Mouse (Mus musculus): ENCODE results near the gene Hist1h3b. TPM values are rescaled to one million over a fixed set of nuclear protein-coding genes. Genes with fewer than 3 reads are reported as not detected.

Hist1h3b gene
- polyA plus RNA-seq, 1 experiment from 2014 or later, result 2.3 TPM

- no peak overlapping the region for H3K9ac ChIP-seq
- peak overlapping the region; percentile 6; the same call in 1 of the 2 replicates for H3K4me3 ChIP-seq
- no peaks in the 10 kb centered on the region for H3K9me3 ChIP-seq
- peaks cover 4% of the 10 kb centered on the region for H3K4me1 ChIP-seq (replicated peaks)
- peak overlapping the region; percentile 47 for H3K4me2 ChIP-seq
- WGBS, result 27% methylated on average over 21 of the region's 21 CpGs
- no peaks in the 10 kb centered on the region for H3K27me3 ChIP-seq
- no peak overlapping the region for H3K27ac ChIP-seq (replicated peaks)
- no peaks in the 10 kb centered on the region for H3K36me3 ChIP-seq
- ATAC-seq (ENCODE audit: low read depth), result peak; percentile 92
Observed at GRCm38 (mm10) chr13:23772561-23773313, 20.7 kb downstream of the Hist1h3b start.

GRCm38 (mm10) chr13:23778339-23778738 is 26.3 kb downstream of the Hist1h3b start:
- Histone ChIP-seq H3K4me1 (replicated peaks) (no peaks in the 10 kb centered on the region), H3K27me3 (no peaks in the 10 kb centered on the region), H3K4me2 (no peak overlapping the region), H3K27ac (replicated peaks) (no peak overlapping the region), H3K36me3 (no peaks in the 10 kb centered on the region), H3K9ac (no peak overlapping the region), H3K4me3 (no peak overlapping the region), H3K9me3 (no peaks in the 10 kb centered on the region)
- WGBS, result 92% methylated on average over 7 of the region's 7 CpGs
- ATAC-seq (ENCODE audit: low read depth), result no peak

GRCm38 (mm10) chr13:23779025-23779424 is 27.0 kb downstream of the Hist1h3b start:
- Histone ChIP-seq H3K4me2 (no peak overlapping the region), H3K4me3 (no peak overlapping the region), H3K27me3 (no peaks in the 10 kb centered on the region), H3K36me3 (no peaks in the 10 kb centered on the region), H3K9me3 (no peaks in the 10 kb centered on the region), H3K9ac (no peak overlapping the region), H3K27ac (replicated peaks) (no peak overlapping the region), H3K4me1 (replicated peaks) (no peaks in the 10 kb centered on the region)
- 82% methylated on average over 4 of the region's 4 CpGs for WGBS
- ATAC-seq (ENCODE audit: low read depth), result no peak

GRCm38 (mm10) chr13:23792520-23792919 is 40.5 kb downstream of the Hist1h3b start:
- no peak overlapping the region for H3K4me3 ChIP-seq
- H3K4me2 ChIP-seq, result no peak overlapping the region
- 47% methylated on average over 2 of the region's 2 CpGs for WGBS
- H3K27ac ChIP-seq (replicated peaks), result no peak overlapping the region
- ATAC-seq (ENCODE audit: low read depth), result no peak
- no peaks in the 10 kb centered on the region for H3K4me1 ChIP-seq (replicated peaks)
- H3K27me3 ChIP-seq, result no peaks in the 10 kb centered on the region
- no peak overlapping the region for H3K9ac ChIP-seq
- no peaks in the 10 kb centered on the region for H3K36me3 ChIP-seq
- no peaks in the 10 kb centered on the region for H3K9me3 ChIP-seq

GRCm38 (mm10) chr13:23799405-23799804 is 47.3 kb downstream of the Hist1h3b start:
- no peak overlapping the region for H3K4me3 ChIP-seq
- no peaks in the 10 kb centered on the region for H3K9me3 ChIP-seq
- no peak overlapping the region for H3K4me2 ChIP-seq
- H3K27ac ChIP-seq (replicated peaks), result no peak overlapping the region
- H3K36me3 ChIP-seq, result no peaks in the 10 kb centered on the region
- no peak for ATAC-seq (ENCODE audit: low read depth)
- H3K27me3 ChIP-seq, result no peaks in the 10 kb centered on the region
- no peaks in the 10 kb centered on the region for H3K4me1 ChIP-seq (replicated peaks)
- H3K9ac ChIP-seq, result no peak overlapping the region
- WGBS, result 89% methylated on average over 5 of the region's 5 CpGs

Small RNAs within 50 kb of the gene (microRNA-seq; reads per million reads assigned to microRNA genes)
- gene Gm44314 (not detected), gene Gm44484 (not detected)

Other genes with a start within 250 kb of the Hist1h3b start
- 2.4 and 2.6 TPM in 2 replicates for gene Hist1h4h, start 221.2 kb upstream of the Hist1h3b start, polyA plus RNA-seq (2015; fragmentation: Nextera tagmentation; extraction: Ambion mirVana)
- gene Hist1h2af, start 218.4 kb upstream of the Hist1h3b start, polyA plus RNA-seq (2015; fragmentation: Nextera tagmentation; extraction: Ambion mirVana), result 0.95 TPM in 1 of 2 replicates, not detected in the other
- gene Hist1h3g, start 216.8 kb upstream of the Hist1h3b start, polyA plus RNA-seq (2015; fragmentation: Nextera tagmentation; extraction: Ambion mirVana), result 1.1 and 1.3 TPM in 2 replicates
- 0.61 TPM in 1 of 2 replicates, not detected in the other for gene Hist1h2bh, start 208.9 kb upstream of the Hist1h3b start, polyA plus RNA-seq (2015; fragmentation: Nextera tagmentation; extraction: Ambion mirVana)
- not detected in 2 replicates for gene Hist1h3f, start 208.2 kb upstream of the Hist1h3b start, polyA plus RNA-seq (2015; fragmentation: Nextera tagmentation; extraction: Ambion mirVana)
- gene Hist1h4f, start 200.6 kb upstream of the Hist1h3b start, polyA plus RNA-seq (2015; fragmentation: Nextera tagmentation; extraction: Ambion mirVana), result not detected in 2 replicates
- gene Hist1h1d, start 199.0 kb upstream of the Hist1h3b start, polyA plus RNA-seq (2015; fragmentation: Nextera tagmentation; extraction: Ambion mirVana), result 0.11 and 0.22 TPM in 2 replicates
- 2.0 and 3.2 TPM in 2 replicates for gene Hist1h3e, start 189.9 kb upstream of the Hist1h3b start, polyA plus RNA-seq (2015; fragmentation: Nextera tagmentation; extraction: Ambion mirVana)
- 12.3 and 18.7 TPM in 2 replicates for gene Hist1h2ae, start 181.0 kb upstream of the Hist1h3b start, polyA plus RNA-seq (2015; fragmentation: Nextera tagmentation; extraction: Ambion mirVana)
- gene Hist1h2bg, start 180.9 kb upstream of the Hist1h3b start, polyA plus RNA-seq (2015; fragmentation: Nextera tagmentation; extraction: Ambion mirVana), result 2.2 and 3.5 TPM in 2 replicates
- 0.81 and 1.6 TPM in 2 replicates for gene Hist1h2bf, start 178.1 kb upstream of the Hist1h3b start, polyA plus RNA-seq (2015; fragmentation: Nextera tagmentation; extraction: Ambion mirVana)
- 1.2 and 1.3 TPM in 2 replicates for gene Hist1h2ad, start 177.9 kb upstream of the Hist1h3b start, polyA plus RNA-seq (2015; fragmentation: Nextera tagmentation; extraction: Ambion mirVana)
- gene Hist1h3d, start 176.5 kb upstream of the Hist1h3b start, polyA plus RNA-seq (2015; fragmentation: Nextera tagmentation; extraction: Ambion mirVana), result 0.63 and 2.0 TPM in 2 replicates
- gene Hist1h4d, start 170.7 kb upstream of the Hist1h3b start, polyA plus RNA-seq (2015; fragmentation: Nextera tagmentation; extraction: Ambion mirVana), result 37.3 and 43.1 TPM in 2 replicates
- 1.6 and 2.1 TPM in 2 replicates for gene Hist1h2be, start 131.1 kb upstream of the Hist1h3b start, polyA plus RNA-seq (2015; fragmentation: Nextera tagmentation; extraction: Ambion mirVana)
- 6.1 and 8.1 TPM in 2 replicates for gene Hist1h1e, start 129.7 kb upstream of the Hist1h3b start, polyA plus RNA-seq (2015; fragmentation: Nextera tagmentation; extraction: Ambion mirVana)
- gene Hist1h2ac, start 68.3 kb upstream of the Hist1h3b start, polyA plus RNA-seq (2015; fragmentation: Nextera tagmentation; extraction: Ambion mirVana), result 0.40 and 0.66 TPM in 2 replicates
- 25.7 and 28.2 TPM in 2 replicates for gene Hist1h2bc, start 68.1 kb upstream of the Hist1h3b start, polyA plus RNA-seq (2015; fragmentation: Nextera tagmentation; extraction: Ambion mirVana)
- gene Hist1h1t, start 56.5 kb upstream of the Hist1h3b start, polyA plus RNA-seq (2015; fragmentation: Nextera tagmentation; extraction: Ambion mirVana), result not detected in 2 replicates
- 2.3 and 2.5 TPM in 2 replicates for gene Hist1h4c, start 53.8 kb upstream of the Hist1h3b start, polyA plus RNA-seq (2015; fragmentation: Nextera tagmentation; extraction: Ambion mirVana)
- 3.7 and 4.0 TPM in 2 replicates for gene Hfe, start 41.4 kb upstream of the Hist1h3b start, polyA plus RNA-seq (2015; fragmentation: Nextera tagmentation; extraction: Ambion mirVana)
- 12.5 and 13.1 TPM in 2 replicates for gene Hist1h1c, start 13.5 kb upstream of the Hist1h3b start, polyA plus RNA-seq (2015; fragmentation: Nextera tagmentation; extraction: Ambion mirVana)
- 1.5 and 2.7 TPM in 2 replicates for gene Hist1h3c, start 6.7 kb upstream of the Hist1h3b start, polyA plus RNA-seq (2015; fragmentation: Nextera tagmentation; extraction: Ambion mirVana)
- not detected in 2 replicates for gene Hist1h2bb, start 5.5 kb upstream of the Hist1h3b start, polyA plus RNA-seq (2015; fragmentation: Nextera tagmentation; extraction: Ambion mirVana)
- gene Hist1h2ab, start 1.1 kb upstream of the Hist1h3b start, polyA plus RNA-seq (2015; fragmentation: Nextera tagmentation; extraction: Ambion mirVana), result 5.1 and 9.7 TPM in 2 replicates
- gene Hist1h4b, start 4.7 kb downstream of the Hist1h3b start, polyA plus RNA-seq (2015; fragmentation: Nextera tagmentation; extraction: Ambion mirVana), result 2.3 TPM in 1 of 2 replicates, not detected in the other
- gene Hist1h4a, start 9.0 kb downstream of the Hist1h3b start, polyA plus RNA-seq (2015; fragmentation: Nextera tagmentation; extraction: Ambion mirVana), result 1.1 TPM in 1 of 2 replicates, not detected in the other
- gene Hist1h3a, start 10.1 kb downstream of the Hist1h3b start, polyA plus RNA-seq (2015; fragmentation: Nextera tagmentation; extraction: Ambion mirVana), result 1.1 and 1.5 TPM in 2 replicates
- not detected in 2 replicates for gene Hist1h1a, start 11.4 kb downstream of the Hist1h3b start, polyA plus RNA-seq (2015; fragmentation: Nextera tagmentation; extraction: Ambion mirVana)
- gene Trim38, start 17.6 kb downstream of the Hist1h3b start, polyA plus RNA-seq (2015; fragmentation: Nextera tagmentation; extraction: Ambion mirVana), result not detected in 2 replicates
- gene Slc17a2, start 54.7 kb downstream of the Hist1h3b start, polyA plus RNA-seq (2015; fragmentation: Nextera tagmentation; extraction: Ambion mirVana), result not detected in 2 replicates
- gene Slc17a3, start 87.2 kb downstream of the Hist1h3b start, polyA plus RNA-seq (2015; fragmentation: Nextera tagmentation; extraction: Ambion mirVana), result not detected in 2 replicates
- gene Slc17a1, start 115.5 kb downstream of the Hist1h3b start, polyA plus RNA-seq (2015; fragmentation: Nextera tagmentation; extraction: Ambion mirVana), result not detected in 2 replicates
- 0.08 and 0.13 TPM in 2 replicates for gene Slc17a4, start 162.7 kb downstream of the Hist1h3b start, polyA plus RNA-seq (2015; fragmentation: Nextera tagmentation; extraction: Ambion mirVana)
- gene Hist1h2ba, start 181.9 kb downstream of the Hist1h3b start, polyA plus RNA-seq (2015; fragmentation: Nextera tagmentation; extraction: Ambion mirVana), result not detected in 2 replicates
- not detected in 2 replicates for gene Hist1h2aa, start 182.2 kb downstream of the Hist1h3b start, polyA plus RNA-seq (2015; fragmentation: Nextera tagmentation; extraction: Ambion mirVana)
- gene Scgn, start 238.9 kb downstream of the Hist1h3b start, polyA plus RNA-seq (2015; fragmentation: Nextera tagmentation; extraction: Ambion mirVana), result 0.34 and 0.59 TPM in 2 replicates

Measured in neural tube, embryonic 13.5 days (tissue).